Mouse (Mus musculus): Measurements from ENCODE around the gene Dennd4b.
A peak's percentile ranks its signal among the peaks of the same experiment; 100 is the strongest.
"Not testable (repeated sequence)": the region's sequence is repeated elsewhere in the genome, so short reads cannot be mapped to it uniquely, and the experiment has no call there.

Gene Dennd4b

GRCm38 (mm10) chr3:90265034-90265931 is at the start of gene Dennd4b:
Gene Dennd4b, plus strand, starts transcription at chr3:90265185.
- peak; percentile 77 to 80 for DNase-seq (ENCODE audit: low spot score in 2 of 2)

GRCm38 (mm10) chr3:90215825-90216380 is 49.1 kb upstream of the Dennd4b start:
- DNase-seq (ENCODE audit: low spot score in 2 of 2): no peak

GRCm38 (mm10) chr3:90220088-90220487 is 44.9 kb upstream of the Dennd4b start:
- no peak for DNase-seq (ENCODE audit: low spot score in 2 of 2)

- no peak for DNase-seq (ENCODE audit: low spot score in 2 of 2)
These were observed 44.4 kb upstream of the Dennd4b start for GRCm38 (mm10) chr3:90220531-90220951.

GRCm38 (mm10) chr3:90221123-90221522 is 43.9 kb upstream of the Dennd4b start:
- no peak for DNase-seq (ENCODE audit: low spot score in 2 of 2)

GRCm38 (mm10) chr3:90222455-90222854 is 42.5 kb upstream of the Dennd4b start:
- DNase-seq (ENCODE audit: low spot score in 2 of 2): no peak

GRCm38 (mm10) chr3:90222941-90223340 is 42.0 kb upstream of the Dennd4b start:
- no peak for DNase-seq (ENCODE audit: low spot score in 2 of 2)

GRCm38 (mm10) chr3:90224331-90224730 is 40.7 kb upstream of the Dennd4b start:
- no peak for DNase-seq (ENCODE audit: low spot score in 2 of 2)

- DNase-seq (ENCODE audit: low spot score in 2 of 2): no peak
These were observed 33.9 kb upstream of the Dennd4b start for GRCm38 (mm10) chr3:90231075-90231474.

- DNase-seq (ENCODE audit: low spot score in 2 of 2): peak; percentile 96 to 97
These were observed 33.3 kb upstream of the Dennd4b start, which contains the start of gene Jtb for GRCm38 (mm10) chr3:90231507-90232333. Gene Jtb, plus strand, starts transcription at chr3:90231597.

GRCm38 (mm10) chr3:90241251-90241650 is 23.7 kb upstream of the Dennd4b start:
- DNase-seq (ENCODE audit: low spot score in 2 of 2): no peak

- DNase-seq (ENCODE audit: low spot score in 2 of 2): no peak
These were observed 23.2 kb upstream of the Dennd4b start for GRCm38 (mm10) chr3:90241669-90242358.

GRCm38 (mm10) chr3:90242984-90243775 is 21.8 kb upstream of the Dennd4b start, which contains the start of gene Creb3l4:
Gene Creb3l4, minus strand, starts transcription at chr3:90243512.
- no peak for DNase-seq (ENCODE audit: low spot score in 2 of 2)

GRCm38 (mm10) chr3:90245406-90245805 is 19.6 kb upstream of the Dennd4b start:
- no peak for DNase-seq (ENCODE audit: low spot score in 2 of 2)

GRCm38 (mm10) chr3:90247630-90247959 is 17.4 kb upstream of the Dennd4b start:
- DNase-seq (ENCODE audit: low spot score in 2 of 2): no peak

GRCm38 (mm10) chr3:90247960-90248745 is 16.8 kb upstream of the Dennd4b start, which contains the start of gene Slc39a1:
Gene Slc39a1, plus strand, starts transcription at chr3:90248172.
- DNase-seq (ENCODE audit: low spot score in 2 of 2): peak; percentile 93 to 94

GRCm38 (mm10) chr3:90248746-90249100 is 16.3 kb upstream of the Dennd4b start:
- no peak for DNase-seq (ENCODE audit: low spot score in 2 of 2)

- no peak for DNase-seq (ENCODE audit: low spot score in 2 of 2)
These were observed 14.2 kb upstream of the Dennd4b start for GRCm38 (mm10) chr3:90250791-90251190.

GRCm38 (mm10) chr3:90251731-90252226 is 13.2 kb upstream of the Dennd4b start:
- not testable (repeated sequence) for DNase-seq (ENCODE audit: low spot score in 2 of 2)

GRCm38 (mm10) chr3:90252659-90253058 is 12.3 kb upstream of the Dennd4b start:
- not testable (repeated sequence) for DNase-seq (ENCODE audit: low spot score in 2 of 2)

Measured in right cerebral cortex, postnatal 36 days (tissue).